Mouse (Mus musculus) layer of hippocampus, postnatal 25 days (tissue): ENCODE results near the gene Morn4. TPM values are rescaled to one million over a fixed set of nuclear protein-coding genes. Genes with fewer than 3 reads are reported as not detected.

Experiments
- DNase-seq, 2 experiments: peaks; one replicate each; pipeline ENCODE4 v3.0.0; 2022; ENCODE audit warnings: mixed read lengths in 2 of 2, low spot score in 1 of 2; ENCODE audit errors: extremely low spot score in 1 of 2
- total RNA-seq, 2 experiments: library from RNA; stranded (reverse); gene quantifications; 2 replicates each; pipeline ENCODE4 v1.2.3; 2021

The Morn4 gene
- 10 to 100 TPM; 71.1 to 72.9 TPM for total RNA-seq

DNA sequence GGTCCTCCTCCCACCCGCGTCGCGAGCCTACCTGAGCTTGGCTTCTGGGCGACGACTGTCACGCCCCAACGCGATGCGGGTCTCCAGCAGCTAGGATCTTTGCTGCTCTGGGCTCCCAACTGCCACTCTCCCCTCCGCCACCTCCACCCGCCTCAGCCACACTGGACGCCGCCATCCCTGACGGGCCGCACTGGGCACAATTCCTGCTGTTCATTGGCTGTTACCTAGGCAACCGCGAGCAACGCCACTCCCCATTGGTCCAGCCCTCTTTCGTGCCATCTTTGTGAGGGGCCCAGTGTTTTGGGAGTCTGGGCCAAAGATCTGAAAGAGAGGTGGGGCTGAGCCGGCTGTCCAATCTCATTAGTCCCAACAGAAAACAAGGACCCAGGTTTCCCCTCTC is at the start of gene Morn4:
TSS of gene Morn4 (minus strand) at position 192 of the 400 bp plus-strand sequence.
- peak; percentile 84 to 86 for DNase-seq

DNA sequence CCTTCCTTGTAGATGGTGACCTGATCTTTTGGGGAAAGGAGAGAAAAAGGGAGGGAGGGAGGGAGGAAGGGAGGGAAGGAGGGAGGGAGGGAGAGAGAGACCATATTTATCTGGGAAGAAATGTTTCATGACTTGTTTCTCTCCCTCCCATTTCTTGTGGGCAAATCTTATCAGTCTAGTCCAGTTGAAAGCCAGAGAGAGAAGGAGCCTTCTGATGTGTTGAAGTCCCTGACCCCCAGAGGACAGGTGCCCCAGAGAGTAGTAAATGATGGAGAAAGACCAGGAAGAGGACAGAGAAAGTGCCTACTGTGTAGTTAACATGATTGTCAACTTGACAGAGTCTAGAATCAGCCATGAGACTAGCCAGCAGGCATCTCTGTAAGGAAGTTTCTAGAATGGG is 48.9 kb upstream of the Morn4 start:
- DNase-seq, result no peak

DNA sequence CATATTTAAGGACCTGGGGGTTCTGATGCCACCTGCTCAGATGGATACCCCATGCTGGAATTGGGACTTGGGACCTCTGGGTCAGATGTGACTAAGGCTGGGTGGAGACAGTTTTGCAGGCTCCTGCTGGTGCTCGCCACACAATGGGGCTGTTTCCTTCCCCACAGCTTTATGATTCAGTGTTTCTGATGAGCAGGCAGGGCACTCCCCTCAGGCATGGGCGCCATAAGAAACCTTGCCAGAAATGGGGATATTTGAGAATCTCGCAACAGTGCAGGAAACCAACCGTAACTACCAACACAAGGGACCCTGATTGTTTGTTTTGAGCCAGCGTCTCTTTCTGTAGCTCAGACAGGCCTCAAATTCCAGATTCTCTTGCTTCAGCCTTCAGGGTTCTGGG is 44.9 kb upstream of the Morn4 start:
- DNase-seq, result no peak

DNA sequence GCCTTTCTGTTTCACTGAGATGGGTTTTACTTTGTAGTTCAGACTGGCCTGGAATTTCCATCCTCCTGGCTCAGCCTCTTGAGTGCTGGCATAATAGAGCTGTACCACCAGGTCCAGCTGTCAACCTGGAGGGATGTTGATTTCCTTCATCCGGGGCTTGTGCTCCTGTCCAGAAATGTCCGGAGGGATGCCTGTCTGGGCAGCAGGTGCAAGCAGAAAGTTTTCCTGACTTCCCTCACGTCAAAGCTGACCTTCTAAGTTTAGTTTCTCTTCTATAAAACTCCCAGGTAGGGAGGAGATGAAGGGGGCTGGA is 44.1 kb upstream of the Morn4 start:
- no peak for DNase-seq

DNA sequence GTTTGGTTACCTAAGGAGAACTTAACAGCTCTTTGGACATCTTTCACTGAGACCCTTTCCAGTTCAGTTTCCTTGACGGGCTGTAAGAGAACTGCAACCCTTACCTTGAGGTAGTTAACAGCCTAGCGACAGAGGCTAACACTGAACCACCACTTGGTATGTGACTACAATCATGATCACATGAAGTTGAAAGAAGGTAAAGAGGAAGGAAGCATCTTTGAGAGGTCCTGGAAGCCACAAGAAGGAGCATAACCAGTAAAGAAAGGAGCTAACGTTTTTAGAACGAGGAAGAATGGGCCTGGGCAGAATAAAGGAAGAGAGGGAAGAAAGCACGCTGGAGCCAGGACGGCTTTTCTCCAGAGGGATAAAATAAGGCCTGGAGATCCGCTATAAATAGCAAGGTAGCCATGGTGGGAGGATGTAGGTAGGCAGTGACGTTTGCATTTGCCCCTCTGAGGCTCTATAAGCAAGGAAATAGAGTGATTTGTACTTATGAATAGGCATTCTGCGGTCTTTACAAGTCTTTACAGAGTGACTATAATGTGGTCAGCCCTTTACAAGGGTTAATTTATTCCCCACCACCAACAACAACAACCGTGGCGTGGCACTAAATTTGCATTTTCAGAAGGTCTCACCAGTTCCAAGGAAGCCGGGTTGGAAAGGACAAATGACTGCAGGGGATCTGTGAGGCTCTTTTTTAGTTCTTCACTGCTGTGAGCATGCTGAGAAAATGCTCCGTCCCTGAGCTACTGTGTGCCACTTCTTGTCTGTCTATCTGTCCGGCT is 43.5 kb upstream of the Morn4 start:
- no peak for DNase-seq

DNA sequence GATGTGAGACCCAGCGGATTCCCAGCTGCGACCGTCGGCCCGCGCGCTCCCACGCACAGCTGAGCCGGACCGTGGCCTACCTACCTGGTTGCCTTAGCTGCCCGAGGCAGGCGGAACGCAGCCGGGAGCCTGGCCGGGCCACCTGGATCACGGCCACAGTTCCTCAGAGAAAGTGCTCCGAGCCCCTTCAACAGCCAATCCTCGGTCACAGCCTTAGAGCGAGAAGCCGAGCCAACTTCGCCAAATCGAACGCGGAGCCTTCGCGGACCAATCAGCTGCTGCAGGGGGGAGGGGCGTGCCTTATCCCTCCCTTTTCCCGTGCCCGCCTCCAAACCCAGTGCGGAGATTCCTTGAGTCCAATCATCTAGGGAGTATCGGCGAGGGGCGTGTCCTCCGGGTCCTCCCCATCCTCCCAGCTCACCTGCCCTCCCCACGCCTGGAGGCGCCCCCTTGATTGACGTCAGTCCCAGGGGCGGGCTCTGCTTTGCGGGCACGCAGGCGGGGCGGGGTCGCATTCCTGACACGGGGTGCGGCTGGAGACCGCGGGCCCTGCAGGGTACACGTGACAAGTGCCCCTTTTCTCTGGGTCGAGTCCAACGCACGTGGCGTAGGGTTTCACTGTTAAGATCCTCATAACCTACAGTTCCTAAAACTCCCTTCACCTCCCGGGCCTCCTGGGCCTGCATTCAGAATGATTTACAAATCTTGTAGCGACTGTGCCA is 42.8 kb upstream of the Morn4 start, which contains the start of gene Avpi1:
TSS of gene Avpi1 (minus strand) at position 273 of the 722 bp plus-strand sequence.
- peak; percentile 92 for DNase-seq

DNA sequence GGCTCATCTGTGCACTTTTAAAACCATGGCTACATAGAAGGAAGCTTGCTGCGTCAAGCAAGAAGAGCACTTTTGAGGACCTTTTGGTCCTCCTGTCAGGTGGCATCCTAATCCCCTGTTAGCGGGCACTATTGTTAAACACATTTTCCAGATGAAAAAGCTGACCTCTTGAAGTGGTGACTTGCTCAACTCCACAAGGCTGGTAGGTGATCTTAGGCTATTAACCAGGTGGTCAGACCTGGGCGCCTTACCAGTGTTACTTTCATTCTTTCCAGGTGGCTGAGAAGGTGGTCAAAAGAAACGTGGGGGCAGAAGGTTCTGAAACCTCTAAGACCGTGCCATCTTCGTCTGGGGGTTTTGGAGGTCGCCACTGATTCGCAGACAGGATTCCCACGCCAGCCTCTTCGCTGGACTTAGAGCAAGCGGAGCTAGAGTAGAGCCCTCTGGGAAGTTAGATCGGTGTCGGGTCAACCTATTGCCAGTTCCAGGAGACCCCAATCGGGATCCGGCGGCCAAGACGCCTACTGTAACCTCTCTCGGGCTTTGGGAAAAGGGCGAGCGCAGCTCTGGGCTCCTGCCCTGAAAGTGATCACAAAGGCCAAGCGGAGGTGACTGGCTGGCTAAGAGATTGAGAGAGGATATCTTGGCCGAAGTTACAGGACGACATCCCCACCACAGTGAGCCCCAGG is 42.0 kb upstream of the Morn4 start:
- DNase-seq, result no peak

DNA sequence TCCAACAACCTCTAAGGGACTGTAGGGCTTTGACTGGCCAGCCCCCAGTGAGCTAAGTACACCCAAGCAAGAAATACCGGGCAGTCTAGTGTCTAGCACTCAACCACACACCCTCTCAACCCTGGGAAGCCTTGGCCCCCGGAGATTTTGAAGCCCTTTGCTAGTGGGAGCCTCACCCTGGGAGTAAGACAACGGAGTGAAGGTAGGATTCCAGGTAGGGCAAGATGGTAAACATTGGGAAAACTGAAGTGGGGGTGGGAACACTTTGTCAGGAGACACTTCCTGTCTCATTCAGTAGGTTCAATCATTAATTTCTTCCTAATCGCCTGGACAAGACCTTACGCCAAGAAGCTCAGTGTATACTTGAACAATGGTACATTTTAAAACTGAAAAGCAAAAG is 40.9 kb upstream of the Morn4 start:
- no peak for DNase-seq

DNA sequence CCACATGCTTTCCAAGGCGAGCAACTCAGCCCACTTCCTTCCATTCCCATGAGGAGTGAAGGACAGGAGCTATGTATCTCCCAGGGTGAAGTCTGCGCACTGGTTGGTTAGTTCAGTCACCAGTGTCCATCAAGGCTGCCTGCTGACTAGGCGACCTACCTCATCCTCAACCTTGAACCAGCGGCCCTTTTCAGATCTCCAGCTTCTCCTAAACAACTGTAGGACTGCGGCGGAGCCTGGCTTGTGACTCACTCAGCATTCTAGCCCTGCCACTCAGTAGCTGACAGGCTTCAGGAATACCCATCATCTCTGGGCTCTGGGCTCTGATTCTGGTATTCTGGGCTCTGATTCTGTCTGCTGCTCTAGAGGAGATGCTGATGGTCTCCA is 40.1 kb upstream of the Morn4 start:
- DNase-seq, result no peak

DNA sequence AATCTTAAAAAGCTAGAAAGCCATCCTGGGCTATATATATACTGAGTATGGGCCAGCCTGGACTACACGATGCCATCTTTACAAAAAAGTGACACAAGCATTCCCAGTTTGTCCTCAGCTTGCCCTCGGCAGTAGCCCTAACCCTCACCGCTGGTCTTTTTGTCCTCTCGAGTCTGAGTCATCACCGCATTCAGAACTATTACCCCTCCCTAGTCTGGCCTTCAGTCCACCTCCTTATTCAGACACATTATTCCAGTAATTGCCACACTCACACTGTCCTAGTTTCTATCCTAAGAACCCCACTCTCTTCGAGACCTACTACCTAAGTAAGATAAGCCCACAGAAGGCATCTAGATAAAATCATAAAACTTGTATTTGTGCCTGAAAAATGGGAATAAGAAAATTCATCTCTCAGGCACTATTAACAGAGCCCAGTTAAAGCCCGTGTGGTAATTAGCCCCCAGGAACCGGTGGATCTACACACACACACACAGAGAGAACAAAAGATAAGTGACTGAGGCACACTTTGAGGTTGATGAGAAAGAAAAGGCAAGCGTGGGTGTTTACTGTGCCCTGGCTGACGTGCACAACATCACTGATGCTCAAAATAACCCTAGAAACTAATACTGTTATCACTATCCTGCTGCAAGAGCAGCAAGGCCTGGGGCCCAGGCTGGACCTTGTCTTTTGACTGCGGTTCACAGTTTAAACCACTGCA is 39.5 kb upstream of the Morn4 start:
- DNase-seq, result no peak

DNA sequence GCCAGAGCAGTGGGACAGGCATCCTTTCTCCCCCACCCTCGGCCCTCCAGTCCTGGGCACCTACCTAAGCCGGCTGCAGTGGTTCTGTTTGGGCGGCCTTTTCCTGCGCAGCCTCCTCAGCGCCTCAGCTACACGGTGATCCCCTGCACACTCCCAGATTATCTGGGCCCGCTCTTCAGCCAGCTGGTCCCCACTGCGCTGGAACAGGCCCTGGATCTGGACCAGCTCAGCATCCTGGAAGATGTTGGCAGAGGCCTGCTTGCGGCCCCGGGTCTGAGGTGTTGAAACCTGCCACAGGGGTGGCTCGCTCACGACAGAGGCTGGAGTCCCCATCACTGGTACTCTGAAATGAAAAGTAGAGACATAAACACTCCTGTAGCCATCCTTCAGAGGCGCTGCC is 38.5 kb upstream of the Morn4 start:
- no peak for DNase-seq

DNA sequence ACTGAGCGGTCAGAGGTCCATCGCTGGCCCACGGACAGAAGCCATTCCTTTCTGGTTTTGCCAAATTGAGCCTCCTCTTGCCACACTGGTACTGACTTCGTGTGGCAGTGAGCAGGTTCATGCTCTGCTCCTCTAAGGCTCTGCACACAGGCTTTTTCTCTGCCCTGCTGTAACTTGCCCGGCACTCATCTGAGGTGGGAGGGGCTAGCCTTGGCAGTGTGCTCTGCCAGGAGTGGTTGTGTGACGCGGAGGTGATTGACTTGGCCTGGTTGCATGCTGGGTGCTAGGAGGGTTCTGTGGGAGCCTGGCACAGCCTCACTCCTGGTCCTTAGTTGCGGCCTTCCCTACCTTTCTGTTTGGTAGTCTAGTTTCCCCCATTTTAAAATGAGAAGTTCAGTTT is 34.3 kb upstream of the Morn4 start:
- DNase-seq, result no peak

DNA sequence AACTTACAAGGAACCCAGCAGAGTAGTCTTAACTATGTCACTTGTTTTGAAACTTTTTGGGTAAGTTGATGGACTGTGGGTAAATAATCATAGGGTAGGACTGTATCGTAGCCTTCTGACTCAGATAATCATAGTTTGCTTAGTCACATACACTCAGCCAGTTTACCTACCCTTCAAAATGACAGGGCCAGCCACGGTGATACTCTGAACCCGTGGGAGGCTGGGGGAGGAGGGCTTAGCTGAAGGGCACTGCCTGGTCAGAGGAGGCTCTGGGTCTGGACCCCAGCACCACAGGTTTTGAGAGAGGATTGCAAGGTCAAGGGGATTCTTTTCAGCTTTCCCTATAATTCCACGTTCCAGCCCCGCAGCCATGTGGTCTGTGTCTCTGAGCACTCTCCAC is 32.4 kb upstream of the Morn4 start:
- DNase-seq, result no peak

DNA sequence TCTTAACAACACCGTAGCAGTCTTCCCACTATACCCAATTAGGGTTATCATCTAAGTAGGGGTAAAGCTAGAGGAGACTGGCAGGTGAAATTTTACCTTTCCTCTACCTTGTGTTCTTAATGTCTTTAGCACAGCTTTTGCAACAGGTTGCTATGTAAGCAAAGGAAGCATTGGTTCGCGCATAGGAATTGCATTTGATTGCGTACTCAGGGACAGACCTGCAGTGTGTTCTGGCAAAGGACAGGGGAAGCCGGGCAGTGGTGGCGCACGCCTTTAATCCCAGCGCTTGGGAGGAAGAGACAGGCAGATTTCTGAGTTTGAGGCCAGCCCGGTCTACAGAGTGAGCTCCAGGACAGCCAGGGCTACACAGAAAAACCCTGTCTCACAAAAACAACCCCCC is 32.0 kb upstream of the Morn4 start:
- DNase-seq, result no peak

DNA sequence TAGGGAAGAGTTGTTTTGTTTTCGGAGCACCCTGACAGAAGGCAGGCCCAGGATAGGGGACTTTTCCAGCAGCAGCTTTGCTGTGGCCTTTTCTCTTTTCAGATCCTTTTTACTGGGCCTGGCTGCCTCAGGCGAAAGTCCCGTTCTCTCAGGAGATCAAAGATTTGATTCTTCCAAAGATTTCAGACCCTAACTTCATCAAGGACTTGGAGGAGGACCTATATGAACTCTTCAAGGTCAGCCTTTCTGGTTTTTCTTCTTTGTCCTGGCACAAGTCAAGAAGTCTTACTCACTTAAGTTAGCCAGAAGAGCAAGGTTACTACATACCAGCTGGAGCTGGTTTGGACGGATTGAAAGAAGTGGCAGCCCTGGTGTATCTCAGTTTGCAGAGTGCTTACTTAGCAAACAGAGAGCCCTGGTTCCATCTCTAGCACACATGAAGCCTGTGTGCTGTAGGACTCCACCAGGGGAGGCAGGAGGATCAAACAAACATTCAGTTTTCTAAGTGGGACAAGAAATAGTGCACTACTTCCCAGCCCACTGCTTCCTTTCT is 29.7 kb upstream of the Morn4 start:
- DNase-seq, result no peak

DNA sequence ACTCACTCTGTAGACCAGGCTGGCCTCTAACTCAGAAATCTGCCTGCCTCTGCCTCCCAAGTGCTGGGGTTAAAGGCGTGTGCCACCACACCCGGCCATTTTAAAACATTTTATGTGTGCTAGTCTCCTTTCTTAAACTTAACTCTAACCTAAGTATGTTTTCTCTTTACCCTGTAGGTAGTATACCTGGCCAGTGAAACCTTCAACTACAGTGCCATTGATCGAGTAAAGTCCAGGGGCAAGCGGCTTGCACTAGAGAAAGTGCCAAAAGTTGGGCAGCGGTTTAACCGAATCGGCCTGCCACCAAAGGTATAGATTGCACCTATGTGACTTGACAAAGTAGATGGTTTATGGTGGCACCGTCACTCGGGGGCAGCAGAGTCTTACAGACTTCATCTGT is 18.5 kb upstream of the Morn4 start:
- no peak for DNase-seq

DNA sequence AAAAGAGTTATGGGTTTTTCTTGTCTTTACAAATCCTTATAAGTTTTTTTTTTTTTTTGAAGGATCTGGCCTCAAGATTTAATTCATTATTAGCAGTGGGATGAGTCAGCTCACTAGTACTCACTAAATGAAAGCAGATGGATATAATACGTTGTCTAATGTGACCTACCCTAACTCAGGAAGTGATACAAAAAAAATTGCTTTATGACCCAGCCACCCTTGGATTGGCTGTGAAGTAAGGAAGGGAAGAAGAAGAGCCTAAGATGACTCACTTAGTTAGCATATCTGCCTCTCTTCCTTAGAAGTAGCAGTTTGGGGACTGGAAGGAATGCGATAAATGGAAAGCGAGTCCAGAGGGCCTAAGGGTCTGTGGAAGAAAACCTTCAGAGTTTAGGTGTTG is 13.2 kb upstream of the Morn4 start:
- no peak for DNase-seq

DNA sequence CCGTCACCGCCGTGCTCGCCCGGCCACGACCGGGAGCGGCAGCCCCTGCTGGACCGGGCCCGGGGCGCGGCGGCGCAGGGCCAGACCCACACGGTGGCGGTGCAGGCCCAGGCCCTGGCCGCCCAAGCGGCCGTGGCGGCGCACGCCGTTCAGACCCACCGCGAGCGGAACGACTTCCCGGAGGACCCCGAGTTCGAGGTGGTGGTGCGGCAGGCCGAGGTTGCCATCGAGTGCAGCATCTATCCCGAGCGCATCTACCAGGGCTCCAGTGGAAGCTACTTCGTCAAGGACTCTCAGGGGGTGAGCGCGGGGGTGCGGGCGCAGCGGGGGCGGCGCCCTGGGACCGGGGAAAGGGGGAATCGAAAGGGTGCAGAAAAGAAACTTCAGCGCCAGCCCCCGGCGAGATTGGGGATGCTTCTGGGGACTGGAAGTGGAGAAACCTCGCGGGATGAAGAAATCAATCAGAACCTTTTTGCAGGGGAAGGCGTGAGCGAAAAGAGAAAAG is 4.5 kb upstream of the Morn4 start:
- peak in 1 of 2 experiments; percentile 11 for DNase-seq

DNA sequence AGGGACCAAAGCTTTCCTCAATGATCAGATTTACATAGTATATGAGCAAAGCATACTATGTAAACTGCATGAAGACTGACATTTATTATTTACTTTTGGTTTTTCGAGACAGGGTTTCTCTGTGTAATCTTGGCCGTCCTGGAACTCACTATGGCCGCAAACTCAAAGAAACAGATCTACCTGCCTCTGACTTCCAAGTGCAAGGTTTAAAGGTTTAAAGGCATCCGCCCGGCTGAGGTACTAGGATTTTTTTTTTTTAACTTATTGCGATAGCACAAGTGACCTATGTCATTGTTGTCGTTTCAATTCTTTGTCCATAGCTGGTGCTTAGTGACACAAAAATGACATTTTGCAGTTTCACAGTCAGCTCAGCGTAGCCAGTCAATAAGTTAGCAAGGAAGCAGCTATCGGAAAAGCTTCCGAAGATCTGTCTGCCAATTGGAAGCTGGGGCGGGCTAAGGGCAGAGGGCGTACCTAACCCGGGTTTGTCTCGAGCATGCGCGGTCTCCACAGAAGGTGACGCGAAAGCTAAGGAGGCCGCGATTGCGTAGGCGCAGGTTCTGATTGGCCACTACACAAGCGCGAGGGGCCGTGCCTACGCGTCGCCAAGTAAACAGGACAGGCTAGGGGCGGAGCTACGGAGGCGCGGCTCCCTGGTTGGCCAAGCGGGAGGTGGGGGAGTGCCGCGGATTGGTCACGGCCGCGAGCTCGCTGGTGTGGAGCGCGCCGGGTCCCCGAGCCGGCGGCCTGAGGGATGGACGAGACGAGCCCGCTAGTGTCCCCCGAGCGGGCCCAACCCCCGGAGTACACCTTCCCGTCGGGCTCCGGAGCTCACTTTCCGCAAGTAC is 3.8 kb upstream of the Morn4 start, which contains the start of gene Pi4k2a:
TSS of gene Pi4k2a (plus strand) at position 723 of the 848 bp plus-strand sequence.
- peak; percentile 88 to 91 for DNase-seq
